9 mouse cellular contexts compared by ENCODE assay signal in genomic region chr5:114825978-114826691, GRCm38 (mm10). TPM values are rescaled to one million over a fixed set of nuclear protein-coding genes. Genes with fewer than 3 reads are reported as not detected.
DNase-seq lines count a peak whose midpoint lies in the region; ATAC-seq and TF ChIP-seq lines count a peak whose summit lies in the region.
"Had no signal": no experiment of that assay in that cellular context is flagged by ENCODE, and none has a peak within 500 bp of the region (broad histone marks: within the 10 kb centered on the region; RNA-seq: fewer than 3 reads in every experiment).

No protein-coding gene starts in this region.

- peak; percentile 37 for TF ChIP-seq CTCF in liver, postnatal 0 days (IDR thresholded peaks at IDR 0.05; ENCODE audit: low read depth)

- DNase-seq in heart, adult 18-20 months = peak; percentile 30 to 42
- DNase-seq in heart, adult 9 months (ENCODE audit: low spot score in 2 of 2) = no peak
- DNase-seq in liver, postnatal 0 days = peak; percentile 95
- DNase-seq in thymus, postnatal 25 days = peak; percentile 87

- no peaks in the 10 kb centered on the region for H3K9me3 ChIP-seq in forebrain, embryonic 13.5 days (replicated peaks)
- no peaks in the 10 kb centered on the region for H3K9me3 ChIP-seq in intestine, embryonic 15.5 days
- H3K9me3 ChIP-seq in liver, postnatal 0 days (ENCODE audit: low read length) = no peaks in the 10 kb centered on the region
- H3K9me3 ChIP-seq in neural tube, embryonic 13.5 days = 0 out of 2 replicates have a peak, but pooled peaks cover 3% of the 10 kb centered on the region

- peaks cover 9% of the 10 kb centered on the region for H3K4me1 ChIP-seq in forebrain, embryonic 13.5 days
- no peaks in the 10 kb centered on the region for H3K4me1 ChIP-seq in intestine, embryonic 15.5 days (replicated peaks)
- peaks cover 9% of the 10 kb centered on the region; the same call in 1 of the 2 replicates for H3K4me1 ChIP-seq in liver, postnatal 0 days (ENCODE audit: insufficient read depth)
- H3K4me1 ChIP-seq in neural tube, embryonic 13.5 days (replicated peaks) = peaks cover 17% of the 10 kb centered on the region

- ATAC-seq in cerebellum, adult (ENCODE audit: insufficient number of reproducible peaks, low FRiP score, low TSS enrichment) = peak; percentile 74; the same call in 1 of the 2 replicates
- peak; percentile 58; the same call in 1 of the 2 replicates for ATAC-seq in forebrain, embryonic 13.5 days
- peak; percentile 97 for ATAC-seq in intestine, embryonic 15.5 days
- peak; percentile 96 for ATAC-seq in liver, postnatal 0 days
- ATAC-seq in neural tube, embryonic 13.5 days (ENCODE audit: low read depth) = peak; percentile 58
- ATAC-seq: Patski had no signal

- peak overlapping the region; percentile 44; the same call in 1 of the 2 replicates for H3K27ac ChIP-seq in forebrain, embryonic 13.5 days
- H3K27ac ChIP-seq in intestine, embryonic 15.5 days = peak overlapping the region; percentile 79
- H3K27ac ChIP-seq in liver, postnatal 0 days (ENCODE audit: low read depth) = peak overlapping the region; percentile 86
- peak overlapping the region; percentile 52 for H3K27ac ChIP-seq in neural tube, embryonic 13.5 days (replicated peaks)

- no peak for TF ChIP-seq EP300 in liver, postnatal 0 days (IDR thresholded peaks at IDR 0.05; ENCODE audit: low read depth)

- peak overlapping the region; percentile 64 for H3K4me2 ChIP-seq in forebrain, embryonic 13.5 days
- peak overlapping the region; percentile 88 for H3K4me2 ChIP-seq in intestine, embryonic 15.5 days (replicated peaks)
- H3K4me2 ChIP-seq in liver, postnatal 0 days (ENCODE audit: low read depth, low read length) = peak overlapping the region; percentile 82
- peak overlapping the region; percentile 60 for H3K4me2 ChIP-seq in neural tube, embryonic 13.5 days

- H3K36me3 ChIP-seq in forebrain, embryonic 13.5 days (ENCODE audit: poor library complexity, severe bottlenecking) = peaks cover 10% of the 10 kb centered on the region; the same call in 1 of the 2 replicates
- H3K36me3 ChIP-seq in intestine, embryonic 15.5 days = 0 out of 2 replicates have a peak, but pooled peaks cover 3% of the 10 kb centered on the region
- no peaks in the 10 kb centered on the region for H3K36me3 ChIP-seq in liver, postnatal 0 days (replicated peaks; ENCODE audit: insufficient read depth, low read length)
- peaks cover 5% of the 10 kb centered on the region for H3K36me3 ChIP-seq in neural tube, embryonic 13.5 days

- H3K27me3 ChIP-seq in forebrain, embryonic 13.5 days = no peaks in the 10 kb centered on the region
- no peaks in the 10 kb centered on the region for H3K27me3 ChIP-seq in intestine, embryonic 15.5 days (replicated peaks)
- H3K27me3 ChIP-seq in liver, postnatal 0 days (ENCODE audit: insufficient read depth, low read length) = no peaks in the 10 kb centered on the region
- H3K27me3 ChIP-seq in neural tube, embryonic 13.5 days = no peaks in the 10 kb centered on the region
- H3K27me3 ChIP-seq: Patski had no signal

- peak overlapping the region; percentile 55 for H3K9ac ChIP-seq in forebrain, embryonic 13.5 days
- peak overlapping the region; percentile 50 for H3K9ac ChIP-seq in intestine, embryonic 15.5 days
- no peak overlapping the region; the same call in 1 of the 2 replicates for H3K9ac ChIP-seq in liver, postnatal 0 days (replicated peaks)
- H3K9ac ChIP-seq in neural tube, embryonic 13.5 days = peak overlapping the region; percentile 56

- H3K4me3 ChIP-seq in forebrain, embryonic 13.5 days = peak overlapping the region; percentile 38
- H3K4me3 ChIP-seq in intestine, embryonic 15.5 days (replicated peaks) = peak overlapping the region; percentile 44
- H3K4me3 ChIP-seq in liver, postnatal 0 days (ENCODE audit: low read depth, low read length) = peak overlapping the region; percentile 49
- peak overlapping the region; percentile 35 for H3K4me3 ChIP-seq in neural tube, embryonic 13.5 days

- 12% methylated on average over 27 of the region's 27 CpGs for WGBS in forebrain, embryonic 13.5 days
- 6% methylated on average over 27 of the region's 27 CpGs for WGBS in intestine, embryonic 15.5 days
- WGBS in liver, postnatal 0 days (ENCODE audit: insufficient replicate concordance) = 8% methylated on average over 26 of the region's 27 CpGs
- WGBS in neural tube, embryonic 13.5 days = 9% methylated on average over 27 of the region's 27 CpGs

RNA-seq across cellular contexts. Expression of gene 1500011B03Rik, which starts 2.9 kb away (rescaled TPM):
- total RNA-seq in heart, adult 18-20 months (2021) = 1 to 10 TPM; 4.0 to 4.5 TPM
- 184 and 195 TPM in 2 replicates for polyA plus RNA-seq in forebrain, embryonic 13.5 days (2015; fragmentation: Nextera tagmentation; extraction: Ambion mirVana)
- 69.4 and 70.6 TPM in 2 replicates for polyA plus RNA-seq in intestine, embryonic 15.5 days (2015; fragmentation: Nextera tagmentation; extraction: Ambion mirVana)
- polyA plus RNA-seq in liver, postnatal 0 days (2015; fragmentation: Nextera tagmentation; extraction: Ambion mirVana) = 31.2 and 32.5 TPM in 2 replicates
- polyA plus RNA-seq in neural tube, embryonic 13.5 days (2015; fragmentation: Nextera tagmentation; extraction: Ambion mirVana) = 243 and 266 TPM in 2 replicates

RNA-seq across cellular contexts. Expression of gene 4930519G04Rik, which starts 27.3 kb away (rescaled TPM):
- not detected for total RNA-seq in heart, adult 18-20 months (2021)
- not detected in 2 replicates for polyA plus RNA-seq in forebrain, embryonic 13.5 days (2015; fragmentation: Nextera tagmentation; extraction: Ambion mirVana)
- polyA plus RNA-seq in intestine, embryonic 15.5 days (2015; fragmentation: Nextera tagmentation; extraction: Ambion mirVana) = not detected in 2 replicates
- not detected in 2 replicates for polyA plus RNA-seq in liver, postnatal 0 days (2015; fragmentation: Nextera tagmentation; extraction: Ambion mirVana)
- polyA plus RNA-seq in neural tube, embryonic 13.5 days (2015; fragmentation: Nextera tagmentation; extraction: Ambion mirVana) = not detected in 2 replicates

RNA-seq across cellular contexts. Expression of gene Gm9936, which starts 32.3 kb away (rescaled TPM):
- total RNA-seq in heart, adult 18-20 months (2021) = not detected
- 0.76 and 0.87 TPM in 2 replicates for polyA plus RNA-seq in forebrain, embryonic 13.5 days (2015; fragmentation: Nextera tagmentation; extraction: Ambion mirVana)
- polyA plus RNA-seq in intestine, embryonic 15.5 days (2015; fragmentation: Nextera tagmentation; extraction: Ambion mirVana) = 0.09 and 0.14 TPM in 2 replicates
- polyA plus RNA-seq in liver, postnatal 0 days (2015; fragmentation: Nextera tagmentation; extraction: Ambion mirVana) = not detected in 2 replicates
- polyA plus RNA-seq in neural tube, embryonic 13.5 days (2015; fragmentation: Nextera tagmentation; extraction: Ambion mirVana) = 1.3 and 1.4 TPM in 2 replicates
- polyA plus RNA-seq: Patski had no signal

RNA-seq across cellular contexts. Expression of gene Git2, which starts 50.8 kb away (rescaled TPM):
- 10 to 100 TPM; 20.7 to 26.7 TPM for total RNA-seq in heart, adult 18-20 months (2021)
- 41.2 and 45.3 TPM in 2 replicates for polyA plus RNA-seq in forebrain, embryonic 13.5 days (2015; fragmentation: Nextera tagmentation; extraction: Ambion mirVana)
- polyA plus RNA-seq in intestine, embryonic 15.5 days (2015; fragmentation: Nextera tagmentation; extraction: Ambion mirVana) = 30.7 and 31.7 TPM in 2 replicates
- 10.5 and 11.1 TPM in 2 replicates for polyA plus RNA-seq in liver, postnatal 0 days (2015; fragmentation: Nextera tagmentation; extraction: Ambion mirVana)
- polyA plus RNA-seq in neural tube, embryonic 13.5 days (2015; fragmentation: Nextera tagmentation; extraction: Ambion mirVana) = 47.5 and 52.1 TPM in 2 replicates

RNA-seq across cellular contexts. Expression of gene Ankrd13a, which starts 51.7 kb away (rescaled TPM):
- total RNA-seq in heart, adult 18-20 months (2021) = 10 to 100 TPM; 30.6 to 35.8 TPM
- polyA plus RNA-seq in forebrain, embryonic 13.5 days (2015; fragmentation: Nextera tagmentation; extraction: Ambion mirVana) = 26.8 and 30.0 TPM in 2 replicates
- 55.1 and 55.3 TPM in 2 replicates for polyA plus RNA-seq in intestine, embryonic 15.5 days (2015; fragmentation: Nextera tagmentation; extraction: Ambion mirVana)
- polyA plus RNA-seq in liver, postnatal 0 days (2015; fragmentation: Nextera tagmentation; extraction: Ambion mirVana) = 26.7 TPM in 2 replicates
- polyA plus RNA-seq in neural tube, embryonic 13.5 days (2015; fragmentation: Nextera tagmentation; extraction: Ambion mirVana) = 50.3 and 52.0 TPM in 2 replicates

Comparison
In these comparisons a context has a peak if more than half of its experiments do, and no peak if none do; other contexts are left out.
1. DNase-seq: peak in heart, adult 18-20 months (2 of 2), liver, postnatal 0 days (single experiment) and thymus, postnatal 25 days (single experiment); none in heart, adult 9 months (0 of 2).
2. Peak in every context shown above with its lines, with median percentiles within 50 percentile points of each other: ATAC-seq, H3K27ac ChIP-seq, H3K4me2 ChIP-seq and H3K4me3 ChIP-seq.